ENCODE assay signal across 8 mouse cellular contexts in genomic region chr11:3329891-3330451, GRCm38 (mm10). TPM values are rescaled to one million over a fixed set of nuclear protein-coding genes. Genes with fewer than 3 reads are reported as not detected.
A peak's percentile ranks its signal among the peaks of the same experiment; 100 is the strongest.
DNase-seq lines count a peak whose midpoint lies in the region; ATAC-seq and TF ChIP-seq lines count a peak whose summit lies in the region.

TSS of gene Pik3ip1 (plus strand) at chr11:3330401.

- H3K27ac ChIP-seq in lung, embryonic 16.5 days (ENCODE audit: low read length) = peak within 1 kb of the TSS; percentile 71
- H3K27ac ChIP-seq in midbrain, embryonic 16.5 days (ENCODE audit: low read length) = peak within 1 kb of the TSS; percentile 83

- TF ChIP-seq POLR2A in brain, embryonic 14.5 days (IDR thresholded peaks at IDR 0.05; ENCODE audit: borderline replicate concordance, extremely low read depth, insufficient read depth, insufficient read length, poor library complexity, severe bottlenecking) = no peak

- H3K9me3 ChIP-seq in lung, embryonic 16.5 days (ENCODE audit: control insufficient read depth, low read length) = no peaks in the 10 kb centered on the region
- H3K9me3 ChIP-seq in midbrain, embryonic 16.5 days (replicated peaks; ENCODE audit: control insufficient read depth, low read length, poor library complexity, severe bottlenecking) = no peaks in the 10 kb centered on the region

- no peaks in the 10 kb centered on the region for H3K36me3 ChIP-seq in lung, embryonic 16.5 days (ENCODE audit: control insufficient read depth, insufficient read depth, low read length)
- H3K36me3 ChIP-seq in midbrain, embryonic 16.5 days (ENCODE audit: control insufficient read depth, insufficient read depth, low read length) = 0 out of 2 replicates have a peak, but pooled peaks cover 2% of the 10 kb centered on the region

- peaks cover 21% of the 10 kb centered on the region for H3K4me1 ChIP-seq in lung, embryonic 16.5 days (replicated peaks; ENCODE audit: control insufficient read depth, insufficient read depth, low read length)
- peaks cover 12% of the 10 kb centered on the region for H3K4me1 ChIP-seq in midbrain, embryonic 16.5 days (ENCODE audit: control insufficient read depth, insufficient read depth, low read length)

- H3K27me3 ChIP-seq in lung, embryonic 16.5 days (ENCODE audit: control insufficient read depth, insufficient read depth, low read depth, low read length) = no peaks in the 10 kb centered on the region
- H3K27me3 ChIP-seq in midbrain, embryonic 16.5 days (ENCODE audit: control insufficient read depth, insufficient read depth, low read depth, low read length) = no peaks in the 10 kb centered on the region

- peak within 1 kb of the TSS; percentile 97 for H3K4me2 ChIP-seq in lung, embryonic 16.5 days (ENCODE audit: low read depth, low read length)
- peak within 1 kb of the TSS; percentile 99 for H3K4me2 ChIP-seq in midbrain, embryonic 16.5 days (ENCODE audit: low read length)

- ATAC-seq in lung, embryonic 16.5 days (ENCODE audit: low read depth) = no peak
- ATAC-seq in midbrain, embryonic 16.5 days = no peak

- H3K9ac ChIP-seq in lung, embryonic 16.5 days (ENCODE audit: low read length) = peak within 1 kb of the TSS; percentile 69
- H3K9ac ChIP-seq in midbrain, embryonic 16.5 days (ENCODE audit: low read depth, low read length) = peak within 1 kb of the TSS; percentile 65

- no peak for TF ChIP-seq CTCF in brain, embryonic 14.5 days (IDR thresholded peaks at IDR 0.05; ENCODE audit: borderline replicate concordance, extremely low read depth, insufficient read depth, insufficient read length)

- DNase-seq in lung, postnatal 4 days = no peak
- DNase-seq in brain, embryonic 14.5 days (ENCODE audit: low read depth) = no peak
- peak; percentile 71 to 74 for DNase-seq in heart, adult 18-20 months
- DNase-seq in layer of hippocampus, postnatal 14 days (ENCODE audit: low spot score in 2 of 2) = peak in 1 of 2 experiments; percentile 57
- DNase-seq in cerebellum, postnatal 10 days = no peak
- DNase-seq in kidney, postnatal 36 days = no peak

- H3K4me3 ChIP-seq in lung, embryonic 16.5 days (ENCODE audit: low read length) = peak within 1 kb of the TSS; percentile 56
- peak within 1 kb of the TSS; percentile 74 for H3K4me3 ChIP-seq in midbrain, embryonic 16.5 days (ENCODE audit: low read depth, low read length)

RNA-seq across cellular contexts. Expression of gene Pik3ip1, which starts in this region (rescaled TPM):
- 11.8 and 12.0 TPM in 2 replicates for polyA plus RNA-seq in lung, embryonic 16.5 days (2015; fragmentation: Nextera tagmentation; extraction: Ambion mirVana)
- polyA plus RNA-seq in brain, embryonic 14.5 days (2012; rRNA removed) = 17.0 and 24.6 TPM in 2 replicates
- 10 to 100 TPM; 45.2 to 51.2 TPM for total RNA-seq in heart, adult 18-20 months (2021)
- 10 to 100 TPM; 29.5 to 35.1 TPM for total RNA-seq in layer of hippocampus, postnatal 14 days (2021)
- polyA plus RNA-seq in midbrain, embryonic 16.5 days (2015; fragmentation: Nextera tagmentation; extraction: Ambion mirVana) = 22.8 and 29.5 TPM in 2 replicates

Comparison
In these comparisons a context has a peak if more than half of its experiments do, and no peak if none do; other contexts are left out.
1. DNase-seq: peak in heart, adult 18-20 months (2 of 2); none in lung, postnatal 4 days (0 of 2), brain, embryonic 14.5 days (single experiment), cerebellum, postnatal 10 days (0 of 2) and kidney, postnatal 36 days (0 of 2).